ENCODE assay signal across 28 mouse cellular contexts in the genomic region with DNA sequence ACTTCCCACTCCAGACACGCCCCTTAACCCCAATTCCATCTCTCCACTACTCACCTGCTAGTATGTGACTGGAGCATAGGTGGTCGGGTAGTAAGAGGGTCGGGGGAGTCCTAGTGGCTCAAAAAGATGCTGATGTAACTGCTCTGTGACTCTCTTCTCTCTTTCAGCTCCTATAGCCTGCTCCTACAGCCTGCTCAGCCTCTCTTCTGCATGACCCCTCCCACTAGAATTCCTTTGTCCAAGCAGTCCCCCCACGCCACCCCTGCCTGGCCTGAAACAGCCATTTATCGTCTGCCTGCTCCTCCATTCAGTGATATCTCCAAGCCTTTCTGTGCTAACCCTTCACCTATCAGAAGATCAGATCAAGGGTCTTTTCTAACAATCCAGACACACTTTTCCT.
"Had no signal": no experiment of that assay in that cellular context is flagged by ENCODE, and none has a peak within 500 bp of the region (broad histone marks: within the 10 kb centered on the region; RNA-seq: fewer than 3 reads in every experiment).

No protein-coding gene starts in this region.

- DNase-seq: left cerebral cortex, postnatal 4 days; liver; liver, embryonic 13.5 days; liver, postnatal 0 days; lung, adult 18-20 months; lung, adult 2 months; lung, embryonic 14.5 days; lung, postnatal 10 days; lung, postnatal 14 days; lung, postnatal 36 days; lung, postnatal 4 days; midbrain, embryonic 14.5 days had no signal

- H3K9ac ChIP-seq: limb, embryonic 12.5 days; limb, embryonic 13.5 days; limb, embryonic 15.5 days; liver, embryonic 12.5 days; liver, embryonic 13.5 days; liver, embryonic 14.5 days; liver, embryonic 15.5 days; liver, postnatal 0 days; lung, embryonic 14.5 days; lung, embryonic 15.5 days; midbrain, embryonic 12.5 days; midbrain, embryonic 13.5 days; midbrain, embryonic 15.5 days; neural tube, embryonic 12.5 days had no signal

- H3K27ac ChIP-seq: limb, embryonic 10.5 days; limb, embryonic 12.5 days; limb, embryonic 13.5 days; limb, embryonic 15.5 days; liver, embryonic 12.5 days; liver, embryonic 13.5 days; liver, embryonic 14.5 days; liver, embryonic 15.5 days; lung, embryonic 15.5 days; macrophage; midbrain, embryonic 10.5 days; midbrain, embryonic 12.5 days; midbrain, embryonic 13.5 days; midbrain, embryonic 15.5 days; neural tube, embryonic 12.5 days had no signal

- H3K4me1 ChIP-seq: limb, embryonic 10.5 days; limb, embryonic 12.5 days; limb, embryonic 13.5 days; limb, embryonic 15.5 days; liver, embryonic 12.5 days; liver, embryonic 13.5 days; liver, embryonic 15.5 days; lung, embryonic 15.5 days; megakaryocyte, embryonic 14.5 days; midbrain, embryonic 10.5 days; midbrain, embryonic 12.5 days; midbrain, embryonic 13.5 days; midbrain, embryonic 15.5 days; neural tube, embryonic 12.5 days had no signal

- H3K27me3 ChIP-seq: limb, embryonic 12.5 days; limb, embryonic 13.5 days; limb, embryonic 15.5 days; liver, embryonic 12.5 days; liver, embryonic 15.5 days; lung, embryonic 15.5 days; midbrain, embryonic 12.5 days; midbrain, embryonic 13.5 days; midbrain, embryonic 15.5 days; neural tube, embryonic 12.5 days had no signal

- H3K4me3 ChIP-seq: limb, embryonic 10.5 days; limb, embryonic 12.5 days; limb, embryonic 13.5 days; limb, embryonic 15.5 days; liver, embryonic 12.5 days; liver, embryonic 13.5 days; liver, embryonic 15.5 days; lung, embryonic 15.5 days; megakaryocyte, embryonic 14.5 days; midbrain, embryonic 10.5 days; midbrain, embryonic 12.5 days; midbrain, embryonic 13.5 days; midbrain, embryonic 15.5 days; myocyte; neural tube, embryonic 12.5 days had no signal

- H3K36me3 ChIP-seq: limb, embryonic 10.5 days; limb, embryonic 12.5 days; limb, embryonic 13.5 days; limb, embryonic 15.5 days; liver, embryonic 12.5 days; liver, embryonic 13.5 days; liver, embryonic 15.5 days; lung, embryonic 15.5 days; midbrain, embryonic 10.5 days; midbrain, embryonic 12.5 days; midbrain, embryonic 13.5 days; midbrain, embryonic 15.5 days; neural tube, embryonic 12.5 days had no signal
